Mouse (Mus musculus) hindbrain, embryonic 12.5 days (tissue): ENCODE measurements at regions not wholly inside any gene's neighbourhood (a gene's known extent, or its start where the extent isn't known, plus 50 kb on each side); places are given as distances from the start of the nearest gene placed in this dataset.
"Not testable (repeated sequence)": the region's sequence is repeated elsewhere in the genome, so short reads cannot be mapped to it uniquely, and the experiment has no call there.

Experiments
- ATAC-seq: fragments of 200-750 bp; cut with Nextera tagmentation; 2 replicates; pipeline ENCODE4 v1.8.0; 2017; ENCODE audit warnings: moderate TSS enrichment; ENCODE audit not compliant: low FRiP score
- H3K27ac ChIP-seq: fragments of 300-500 bp; sonication (generic); 2 replicates; pipeline ENCODE4 v1.5.1; 2016; ENCODE audit warnings: mild to moderate bottlenecking
- H3K27me3 ChIP-seq: fragments of 300-500 bp; sonication (generic); 2 replicates; pipeline ENCODE4 v1.6.1; 2016; ENCODE audit warnings: mild to moderate bottlenecking
- H3K36me3 ChIP-seq: fragments of 300-500 bp; sonication (generic); 2 replicates; pipeline ENCODE4 v1.6.1; 2016; ENCODE audit warnings: mild to moderate bottlenecking
- H3K4me1 ChIP-seq: fragments of 300-500 bp; sonication (generic); 2 replicates; pipeline ENCODE4 v1.6.1; 2016
- H3K4me2 ChIP-seq: fragments of 300-500 bp; sonication (generic); replicated peaks from 2 replicates; pipeline ENCODE4 v1.6.1; 2016; ENCODE audit warnings: mild to moderate bottlenecking
- H3K4me3 ChIP-seq: fragments of 300-500 bp; sonication (generic); 2 replicates; pipeline ENCODE4 v1.5.1; 2016; ENCODE audit warnings: mild to moderate bottlenecking
- H3K9ac ChIP-seq: fragments of 300-500 bp; sonication (generic); 2 replicates; pipeline ENCODE4 v1.6.1; 2016; ENCODE audit warnings: mild to moderate bottlenecking, moderate library complexity
- H3K9me3 ChIP-seq: fragments of 300-500 bp; sonication (generic); replicated peaks from 2 replicates; pipeline ENCODE4 v1.6.1; 2016; ENCODE audit warnings: mild to moderate bottlenecking
- WGBS: fragments of 180-500 bp; shearing (Covaris S2); methylation state at CpG from one replicate; pipeline ENCODE4 v1.1.7; 2016; 5-methylcytosine and 5-hydroxymethylcytosine counted together

DNA sequence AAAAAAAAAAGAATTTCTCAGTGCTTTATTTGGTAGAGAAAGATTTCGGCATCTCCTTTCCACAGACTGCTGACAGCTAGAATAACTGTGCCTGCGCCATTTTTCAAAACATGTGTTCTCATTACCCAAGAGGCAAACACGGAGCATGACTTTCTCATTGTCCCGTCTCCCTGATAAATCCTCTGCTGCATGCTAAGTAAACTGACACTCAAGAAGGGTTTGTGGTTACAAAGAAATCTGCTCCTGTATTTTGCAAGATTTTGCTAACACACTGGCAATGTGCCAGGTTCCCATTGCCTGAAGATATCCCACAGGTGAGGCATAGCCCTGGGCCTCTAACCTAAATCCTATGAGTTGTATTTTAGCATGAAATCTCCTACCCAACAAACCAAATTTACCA, 97.5 kb upstream of the Prlr start:
- WGBS: 90% methylated on average over 4 of the region's 4 CpGs
- H3K9me3 ChIP-seq: no peaks in the 10 kb centered on the region
- no peak overlapping the region for H3K9ac ChIP-seq
- no peaks in the 10 kb centered on the region for H3K27me3 ChIP-seq
- ATAC-seq: no peak
- H3K27ac ChIP-seq: no peak overlapping the region
- H3K4me2 ChIP-seq: no peak overlapping the region
- no peaks in the 10 kb centered on the region; the same call in 1 of the 2 replicates for H3K4me1 ChIP-seq
- no peaks in the 10 kb centered on the region for H3K36me3 ChIP-seq
- no peak overlapping the region for H3K4me3 ChIP-seq

DNA sequence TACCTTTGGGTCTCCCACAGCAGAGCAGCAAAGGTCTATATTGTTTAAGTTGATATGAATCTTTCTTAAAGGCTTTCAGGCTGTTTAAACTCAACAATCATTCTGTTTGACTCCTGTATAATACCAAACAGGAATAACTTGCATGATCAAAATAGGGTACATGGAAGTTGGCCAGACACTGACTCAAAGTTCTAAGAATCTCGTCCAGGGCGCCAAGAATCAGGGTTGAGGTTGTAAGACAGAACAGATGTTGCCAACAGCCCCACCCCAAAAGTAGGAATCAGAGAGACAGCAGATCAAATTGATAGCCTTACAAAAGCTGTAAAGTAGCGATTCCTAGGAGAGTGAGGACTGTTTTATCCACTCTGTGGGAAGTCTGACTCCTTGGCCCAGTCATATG, 88.3 kb upstream of the Prlr start:
- no peak for ATAC-seq
- Histone ChIP-seq H3K9me3 (no peaks in the 10 kb centered on the region), H3K9ac (no peak overlapping the region), H3K27ac (no peak overlapping the region), H3K4me3 (no peak overlapping the region), H3K27me3 (no peaks in the 10 kb centered on the region), H3K4me1 (no peaks in the 10 kb centered on the region), H3K36me3 (no peaks in the 10 kb centered on the region), H3K4me2 (no peak overlapping the region)
- 76% methylated on average over 3 of the region's 3 CpGs for WGBS

DNA sequence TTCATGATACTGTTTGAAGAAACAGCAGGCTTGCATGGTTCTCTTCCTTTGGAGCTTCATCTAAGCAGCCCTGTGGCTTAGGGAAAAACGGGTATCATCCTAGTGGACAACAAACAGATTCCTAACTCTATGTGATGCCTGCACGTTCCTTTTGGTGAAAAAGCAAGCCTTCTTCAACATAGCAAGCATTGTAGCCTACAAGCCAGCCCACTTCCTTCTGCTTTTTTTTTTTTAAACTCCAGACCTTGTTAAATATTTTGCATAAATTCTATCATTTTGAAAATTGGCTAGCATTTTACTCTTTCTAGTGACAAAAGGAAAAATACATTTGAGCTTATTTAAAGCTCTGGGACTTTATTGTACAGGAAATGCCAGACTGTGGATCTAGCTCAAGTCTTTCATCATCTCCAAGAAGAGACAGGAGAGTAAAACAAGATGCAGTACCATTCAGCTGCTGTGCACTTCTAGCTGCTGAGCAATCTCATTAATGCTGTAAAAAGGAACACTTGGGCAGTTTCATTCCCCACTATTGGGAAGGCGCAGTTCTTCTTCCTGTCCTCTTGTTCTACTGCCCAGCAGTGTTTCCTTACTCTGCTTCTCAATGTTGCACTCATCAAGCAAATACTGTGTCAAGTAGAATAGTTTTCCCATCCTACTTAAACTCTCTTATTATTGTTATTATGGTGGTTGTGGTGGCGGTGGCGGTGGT, 86.5 kb upstream of the Prlr start:
- 85% methylated on average over 5 of the region's 5 CpGs for WGBS
- Histone ChIP-seq H3K27ac (no peak overlapping the region), H3K27me3 (no peaks in the 10 kb centered on the region), H3K9me3 (no peaks in the 10 kb centered on the region), H3K36me3 (no peaks in the 10 kb centered on the region), H3K4me1 (no peaks in the 10 kb centered on the region), H3K4me3 (no peak overlapping the region), H3K4me2 (no peak overlapping the region), H3K9ac (no peak overlapping the region)
- ATAC-seq: no peak

DNA sequence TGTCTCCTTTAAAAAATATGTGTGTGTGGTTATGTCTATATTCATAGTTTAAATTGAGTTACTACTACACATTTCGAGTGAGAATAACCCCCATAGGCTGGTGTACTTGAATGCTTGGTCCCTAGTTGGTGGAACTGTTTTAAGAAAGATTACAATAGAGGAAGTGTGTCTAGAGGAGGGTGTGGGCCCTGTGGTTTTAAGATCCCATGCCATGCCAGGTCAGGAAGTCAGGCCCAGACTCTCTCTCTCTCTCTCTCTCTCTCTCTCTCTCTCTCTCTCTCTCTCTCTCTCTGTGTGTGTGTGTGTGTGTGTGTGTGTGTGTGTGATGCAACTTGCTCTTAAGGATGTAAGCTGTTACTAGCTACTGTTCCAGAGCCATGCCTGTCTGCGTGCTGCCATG, 73.7 kb upstream of the Prlr start:
- H3K36me3 ChIP-seq: no peaks in the 10 kb centered on the region
- H3K4me3 ChIP-seq: no peak overlapping the region
- no peak overlapping the region for H3K9ac ChIP-seq
- ATAC-seq: no peak
- H3K27ac ChIP-seq: no peak overlapping the region
- no peaks in the 10 kb centered on the region for H3K27me3 ChIP-seq
- 95% methylated on average over 2 of the region's 2 CpGs for WGBS
- H3K9me3 ChIP-seq: no peaks in the 10 kb centered on the region
- H3K4me2 ChIP-seq: no peak overlapping the region
- H3K4me1 ChIP-seq: no peaks in the 10 kb centered on the region

DNA sequence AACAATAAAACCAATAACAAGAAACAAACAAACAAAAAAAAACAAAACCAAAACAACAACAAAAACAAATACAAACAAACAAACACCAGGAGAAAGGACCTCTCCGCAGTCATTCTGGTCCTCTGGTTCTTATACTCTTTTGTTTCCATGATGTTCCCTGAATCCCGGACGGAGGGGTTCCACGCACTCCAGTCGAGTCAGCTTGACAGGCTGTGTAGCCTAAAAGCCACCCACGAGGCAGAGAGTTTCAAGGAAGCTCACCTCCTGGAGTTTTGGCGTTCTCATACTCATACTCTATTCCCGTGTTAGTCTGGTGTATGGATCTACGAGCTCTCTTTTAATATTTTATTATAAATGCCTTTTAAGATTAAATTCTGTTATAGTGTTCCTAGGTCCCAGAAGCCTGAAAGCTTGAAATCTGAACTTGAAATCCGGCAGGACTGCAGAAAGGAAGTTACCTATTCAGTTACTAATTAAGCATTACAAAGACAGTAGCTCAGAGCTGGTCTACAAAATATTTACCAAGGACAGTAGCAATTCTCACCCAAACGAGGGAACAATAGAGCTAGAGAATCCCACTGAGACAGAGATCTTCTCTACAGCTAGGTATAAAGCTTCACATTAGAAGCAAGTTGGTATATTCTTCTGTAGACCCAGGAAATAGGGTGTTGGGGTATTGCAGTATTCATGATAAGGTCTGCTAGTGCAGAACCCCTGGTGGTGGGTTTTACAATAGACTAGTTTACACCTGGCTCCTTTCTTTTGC, 71.6 kb upstream of the Prlr start:
- H3K9me3 ChIP-seq, H3K36me3 ChIP-seq, ATAC-seq, H3K4me3 ChIP-seq, H3K27ac ChIP-seq, H3K4me1 ChIP-seq, H3K27me3 ChIP-seq, H3K9ac ChIP-seq, H3K4me2 ChIP-seq: not testable (repeated sequence)
- WGBS: 57% methylated on average over 11 of the region's 11 CpGs

DNA sequence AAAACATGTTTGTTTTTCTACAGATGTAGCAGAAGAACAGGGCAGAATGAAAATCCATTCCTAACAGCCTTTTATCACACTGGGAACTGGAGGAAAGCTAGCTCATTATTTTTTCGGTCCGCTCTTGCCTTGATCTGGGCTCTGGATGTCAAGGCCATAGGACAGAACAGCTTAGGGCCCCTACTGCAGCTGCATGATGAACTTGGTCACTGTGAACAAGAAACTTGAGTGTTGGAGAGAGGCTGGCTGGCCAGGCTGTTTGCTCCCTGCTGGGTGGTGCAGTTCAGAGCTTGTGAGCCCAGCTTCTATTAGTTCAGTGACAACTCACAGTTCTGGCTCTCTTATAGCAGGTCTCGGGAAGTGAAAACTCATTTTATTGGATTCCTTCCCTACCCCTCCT, 70.2 kb upstream of the Prlr start:
- Histone ChIP-seq H3K4me2 (no peak overlapping the region), H3K9ac (no peak overlapping the region), H3K4me3 (no peak overlapping the region), H3K27me3 (no peaks in the 10 kb centered on the region), H3K27ac (no peak overlapping the region), H3K9me3 (no peaks in the 10 kb centered on the region), H3K4me1 (no peaks in the 10 kb centered on the region), H3K36me3 (no peaks in the 10 kb centered on the region)
- ATAC-seq: no peak
- WGBS: 91% methylated on average over 3 of the region's 3 CpGs
